In genomic region chr10:24863146-24863545, GRCm38 (mm10) we compare ENCODE assay signal across 18 mouse cellular contexts. TPM values are rescaled to one million over a fixed set of nuclear protein-coding genes. Genes with fewer than 3 reads are reported as not detected.
A peak's percentile ranks its signal among the peaks of the same experiment; 100 is the strongest.
DNase-seq lines count a peak whose midpoint lies in the region; ATAC-seq and TF ChIP-seq lines count a peak whose summit lies in the region.
"Had no signal": no experiment of that assay in that cellular context is flagged by ENCODE, and none has a peak within 500 bp of the region (broad histone marks: within the 10 kb centered on the region; RNA-seq: fewer than 3 reads in every experiment).

No protein-coding gene starts in this region.

- TF ChIP-seq POLR2A in ES-Bruce4 (IDR thresholded peaks at IDR 0.05; ENCODE audit: insufficient read depth, low read length) = no peak

- H3K27ac ChIP-seq in ES-Bruce4 (ENCODE audit: insufficient read depth, low read length) (0 out of 2 replicates have a peak overlapping the region, but pooled peaks have one; percentile 36), ES-E14 (ENCODE audit: insufficient read depth, low read depth, low read length, poor library complexity, severe bottlenecking) (peak overlapping the region; percentile 38)
- H3K27ac ChIP-seq: embryonic facial prominence, embryonic 10.5 days; embryonic facial prominence, embryonic 12.5 days; forebrain, embryonic 13.5 days; forebrain, embryonic 15.5 days had no signal

- H3K36me3 ChIP-seq in ES-Bruce4 (ENCODE audit: control insufficient read depth, insufficient read depth, low read length, poor library complexity, severe bottlenecking) = no peaks in the 10 kb centered on the region
- no peaks in the 10 kb centered on the region for H3K36me3 ChIP-seq in ES-E14 (ENCODE audit: control insufficient read depth, insufficient read depth, low read length, poor library complexity, severe bottlenecking)
- H3K36me3 ChIP-seq: embryonic facial prominence, embryonic 10.5 days; embryonic facial prominence, embryonic 12.5 days; forebrain, embryonic 15.5 days had no signal

- H3K9me3 ChIP-seq in ES-Bruce4 (replicated peaks; ENCODE audit: control insufficient read depth, insufficient read depth, low read length, poor library complexity, severe bottlenecking) = peaks cover 7% of the 10 kb centered on the region; the same call in 1 of the 2 replicates
- peaks cover 3% of the 10 kb centered on the region; the same call in 1 of the 2 replicates for H3K9me3 ChIP-seq in ES-E14 (ENCODE audit: control insufficient read depth, insufficient read depth, low read depth, low read length)
- H3K9me3 ChIP-seq: embryonic facial prominence, embryonic 10.5 days; embryonic facial prominence, embryonic 12.5 days; forebrain, embryonic 13.5 days; forebrain, embryonic 15.5 days had no signal

- no peaks in the 10 kb centered on the region for H3K27me3 ChIP-seq in ES-Bruce4 (ENCODE audit: control insufficient read depth, insufficient read depth, low read length, poor library complexity, severe bottlenecking)
- H3K27me3 ChIP-seq: embryonic facial prominence, embryonic 12.5 days; forebrain, embryonic 13.5 days; forebrain, embryonic 15.5 days had no signal

- TF ChIP-seq CTCF in ES-Bruce4 (IDR thresholded peaks at IDR 0.05; ENCODE audit: low read depth, low read length) = no peak

- DNase-seq in ES-E14 (ENCODE audit: low read depth, low spot score) = no peak
- DNase-seq in ZHBTc4 (ENCODE audit: low read depth, low spot score) = peak; percentile 37
- DNase-seq in urinary bladder, postnatal 36 days (ENCODE audit: low spot score in 2 of 2) = no peak
- DNase-seq in adrenal gland, adult 2 months = no peak
- DNase-seq: adrenal gland, adult 8-10 months; adrenal gland, postnatal 14 days; adrenal gland, postnatal 36 days; cerebellum, adult 11-12 months; cerebellum, adult 8-10 months; cerebellum, adult 9-11 months; cerebellum, postnatal 25 days; forebrain, postnatal 0 days had no signal

- TF ChIP-seq EP300 in ES-Bruce4 (IDR thresholded peaks at IDR 0.05; ENCODE audit: insufficient read depth, low read depth, low read length) = no peak

- ATAC-seq in megakaryocyte, adult 5-6 weeks (ENCODE audit: poor library complexity, severe bottlenecking) = no peak
- ATAC-seq: forebrain, embryonic 13.5 days; forebrain, embryonic 15.5 days; forebrain, postnatal 0 days had no signal

- no peak overlapping the region for H3K4me3 ChIP-seq in ES-Bruce4 (ENCODE audit: low read depth, low read length)
- H3K4me3 ChIP-seq in ES-E14 (ENCODE audit: insufficient read depth in 1 of 2, low read depth in 1 of 2, low read length in 2 of 2, poor library complexity in 1 of 2, severe bottlenecking in 1 of 2) = no peak overlapping the region
- H3K4me3 ChIP-seq: embryonic facial prominence, embryonic 10.5 days; embryonic facial prominence, embryonic 12.5 days; forebrain, embryonic 13.5 days; forebrain, embryonic 15.5 days had no signal

- H3K4me1 ChIP-seq in ES-Bruce4 (ENCODE audit: control insufficient read depth, insufficient read depth, low read length) = no peaks in the 10 kb centered on the region
- H3K4me1 ChIP-seq in ES-E14 (ENCODE audit: control insufficient read depth in 2 of 2, insufficient read depth in 2 of 2, low read length in 2 of 2, poor library complexity in 1 of 2) = no peaks in the 10 kb centered on the region
- H3K4me1 ChIP-seq: embryonic facial prominence, embryonic 10.5 days; embryonic facial prominence, embryonic 12.5 days; forebrain, embryonic 13.5 days; forebrain, embryonic 15.5 days had no signal

- H3K9ac ChIP-seq in ES-Bruce4 (ENCODE audit: low read depth, poor library complexity, severe bottlenecking) = no peak overlapping the region
- no peak overlapping the region for H3K9ac ChIP-seq in ES-E14 (ENCODE audit: insufficient read depth, low read depth, low read length, poor library complexity, severe bottlenecking)
- H3K9ac ChIP-seq: embryonic facial prominence, embryonic 12.5 days; forebrain, embryonic 13.5 days; forebrain, embryonic 15.5 days; forebrain, postnatal 0 days had no signal

- in situ Hi-C loops in ES-E14 (cut with MboI; ENCODE audit: low sequenced_read_pairs in 2 of 2, unreplicated experiment in 2 of 2) = no loop called here

TF ChIP-seq in ES-E14, 5 proteins besides CTCF, POLR2A, EP300 and RAD21:
- TF ChIP-seq CHD2 (IDR thresholded peaks at IDR 0.05; ENCODE audit: low read depth, low read length) (no peak), ZNF384 (IDR thresholded peaks at IDR 0.05; ENCODE audit: low read depth, low read length) (no peak), ZC3H11A (IDR thresholded peaks at IDR 0.05; ENCODE audit: borderline replicate concordance, low read depth, low read length) (no peak), MAFK (IDR thresholded peaks at IDR 0.05; ENCODE audit: insufficient read depth, low read depth, low read length) (no peak), HCFC1 (IDR thresholded peaks at IDR 0.05; ENCODE audit: borderline replicate concordance, insufficient read depth, low read length) (no peak)

RNA-seq across cellular contexts. Expression of gene Med23, which starts 6.6 kb away (rescaled TPM):
- polyA plus RNA-seq in ES-Bruce4 (2011; ENCODE audit: insufficient read depth, insufficient read length, low read depth, missing spikeins) = 38.6 and 43.2 TPM in 2 replicates
- 41.9 and 60.1 TPM in 2 replicates for total RNA-seq in ES-E14 (2012; rRNA removed)
- 11.6 and 12.1 TPM in 2 replicates for total RNA-seq in megakaryocyte, adult 5-6 weeks (2015)
- 24.2 and 24.8 TPM in 2 replicates for total RNA-seq in megakaryocyte, adult 5-6 weeks (2017)
- total RNA-seq in adrenal gland, adult 2 months (2021) = 10 to 100 TPM; 21.1 to 23.5 TPM
- 11.9 and 12.9 TPM in 2 replicates for polyA plus RNA-seq in adrenal gland, adult 2 months (2012; rRNA removed)

RNA-seq across cellular contexts. Expression of gene Enpp3, which starts 20.5 kb away (rescaled TPM):
- 74.7 and 74.9 TPM in 2 replicates for polyA plus RNA-seq in ES-Bruce4 (2011; ENCODE audit: insufficient read depth, insufficient read length, low read depth, missing spikeins)
- 43.2 and 96.9 TPM in 2 replicates for total RNA-seq in ES-E14 (2012; rRNA removed)
- 0.14 TPM in 1 of 2 replicates, not detected in the other for total RNA-seq in megakaryocyte, adult 5-6 weeks (2015)
- total RNA-seq in megakaryocyte, adult 5-6 weeks (2017) = 0.20 TPM in 1 of 2 replicates, not detected in the other
- total RNA-seq in adrenal gland, adult 2 months (2021) = 1 to 10 TPM; 1.7 to 2.2 TPM
- 0.22 and 0.66 TPM in 2 replicates for polyA plus RNA-seq in adrenal gland, adult 2 months (2012; rRNA removed)

Comparison
In these comparisons a context has a peak if more than half of its experiments do, and no peak if none do; other contexts are left out.
1. RNA of gene Enpp3, which starts 20.5 kb away (total RNA-seq): 43.2 to 96.9 TPM in ES-E14; 1.7 to 2.2 TPM in adrenal gland, adult 2 months and 0.14 to 0.20 TPM in megakaryocyte, adult 5-6 weeks; every median in the first group is over 10 times any median in the second.